Mouse (Mus musculus) neural tube, embryonic 15.5 days (tissue): ENCODE data around the gene Tbrg4. TPM values are rescaled to one million over a fixed set of nuclear protein-coding genes. Genes with fewer than 3 reads are reported as not detected.
"Not testable (repeated sequence)": the region's sequence is repeated elsewhere in the genome, so short reads cannot be mapped to it uniquely, and the experiment has no call there.

Experiments
- ATAC-seq: fragments of 200-750 bp; cut with Nextera tagmentation; 2 replicates; pipeline ENCODE4 v1.8.0; 2017; ENCODE audit warnings: mild to moderate bottlenecking, moderate TSS enrichment, moderate library complexity; ENCODE audit not compliant: low FRiP score
- H3K27ac ChIP-seq: fragments of 300-500 bp; sonication (generic); replicated peaks from 2 replicates; pipeline ENCODE4 v1.5.1; 2015; ENCODE audit warnings: mild to moderate bottlenecking, inconsistent platforms
- H3K27me3 ChIP-seq: fragments of 300-500 bp; sonication (generic); replicated peaks from 2 replicates; pipeline ENCODE4 v1.6.1; 2015; ENCODE audit warnings: inconsistent platforms
- H3K36me3 ChIP-seq: fragments of 300-500 bp; sonication (generic); 2 replicates; pipeline ENCODE4 v1.6.1; 2015; ENCODE audit warnings: inconsistent platforms
- H3K4me1 ChIP-seq: fragments of 300-500 bp; sonication (generic); 2 replicates; pipeline ENCODE4 v1.6.1; 2015; ENCODE audit warnings: inconsistent platforms
- H3K4me2 ChIP-seq: fragments of 300-500 bp; sonication (generic); 2 replicates; pipeline ENCODE4 v1.6.1; 2015; ENCODE audit warnings: inconsistent platforms, mild to moderate bottlenecking, moderate library complexity
- H3K4me3 ChIP-seq: fragments of 300-500 bp; sonication (generic); replicated peaks from 2 replicates; pipeline ENCODE4 v1.5.1; 2015; ENCODE audit warnings: mild to moderate bottlenecking, inconsistent platforms
- H3K9ac ChIP-seq: fragments of 300-500 bp; sonication (generic); replicated peaks from 2 replicates; pipeline ENCODE4 v1.6.1; 2015; ENCODE audit warnings: mild to moderate bottlenecking, inconsistent platforms
- H3K9me3 ChIP-seq: fragments of 300-500 bp; sonication (generic); replicated peaks from 2 replicates; pipeline ENCODE4 v1.6.1; 2016; ENCODE audit warnings: inconsistent platforms
- WGBS: fragments of 180-500 bp; shearing (Covaris S2); methylation state at CpG from one replicate; pipeline ENCODE4 v1.1.7; 2015; ENCODE audit warnings: mixed read lengths; 5-methylcytosine and 5-hydroxymethylcytosine counted together
- polyA plus RNA-seq: library from polyadenylated mRNA; unstranded; fragments of >200 nt; fragmentation: Nextera tagmentation; extraction: Ambion mirVana; gene quantifications from 2 replicates; pipeline ENCODE4 v1.2.1, GENCODE M21; 2015

Tbrg4 gene
- 34.2 and 39.9 TPM in 2 replicates for polyA plus RNA-seq

- no peaks in the 10 kb centered on the region for H3K27me3 ChIP-seq
- peak; percentile 95 for ATAC-seq
Observed at GRCm38 (mm10) chr11:6625478-6626387, at the start of gene Tbrg4. Gene Tbrg4, minus strand, starts transcription at chr11:6626067.

GRCm38 (mm10) chr11:6675402-6675801, 49.5 kb upstream of the Tbrg4 start:
- WGBS, result 63% methylated on average over 7 of the region's 7 CpGs
- ATAC-seq, result no peak
- no peak overlapping the region for H3K9ac ChIP-seq
- peaks cover 8% of the 10 kb centered on the region for H3K4me1 ChIP-seq
- H3K36me3 ChIP-seq, result no peaks in the 10 kb centered on the region
- no peaks in the 10 kb centered on the region for H3K27me3 ChIP-seq
- no peaks in the 10 kb centered on the region for H3K9me3 ChIP-seq
- H3K27ac ChIP-seq, result no peak overlapping the region
- H3K4me2 ChIP-seq, result no peak overlapping the region
- H3K4me3 ChIP-seq, result no peak overlapping the region

More at GRCm38 (mm10) chr11:6625478-6626387, at the start of gene Tbrg4:
- peak within 1 kb of the TSS; percentile 81 for H3K4me3 ChIP-seq
- peak within 1 kb of the TSS; percentile 92 for H3K27ac ChIP-seq
- H3K36me3 ChIP-seq, result peaks cover 31% of the 10 kb centered on the region
- H3K9me3 ChIP-seq, result no peaks in the 10 kb centered on the region
- WGBS, result under 1% methylated on average over 65 of the region's 66 CpGs
- H3K4me1 ChIP-seq, result peaks cover 36% of the 10 kb centered on the region
- peak within 1 kb of the TSS; percentile 70 for H3K9ac ChIP-seq
- peak within 1 kb of the TSS; percentile 91 for H3K4me2 ChIP-seq

GRCm38 (mm10) chr11:6674701-6675100, 48.8 kb upstream of the Tbrg4 start:
- H3K27ac ChIP-seq, result no peak overlapping the region
- 89% methylated on average over 9 of the region's 9 CpGs for WGBS
- H3K36me3 ChIP-seq, result no peaks in the 10 kb centered on the region
- H3K4me2 ChIP-seq, result no peak overlapping the region
- no peak overlapping the region for H3K4me3 ChIP-seq
- ATAC-seq, result no peak
- 0 out of 2 replicates have a peak, but pooled peaks cover 1% of the 10 kb centered on the region for H3K4me1 ChIP-seq
- H3K9ac ChIP-seq, result no peak overlapping the region
- no peaks in the 10 kb centered on the region for H3K9me3 ChIP-seq
- H3K27me3 ChIP-seq, result no peaks in the 10 kb centered on the region

GRCm38 (mm10) chr11:6670826-6671225, 45.0 kb upstream of the Tbrg4 start:
- no peak overlapping the region for H3K27ac ChIP-seq
- no peak overlapping the region for H3K4me2 ChIP-seq
- no peak overlapping the region for H3K4me3 ChIP-seq
- no peak for ATAC-seq
- H3K4me1 ChIP-seq, result no peaks in the 10 kb centered on the region
- H3K9me3 ChIP-seq, result no peaks in the 10 kb centered on the region
- no peaks in the 10 kb centered on the region for H3K27me3 ChIP-seq
- 91% methylated on average over 4 of the region's 4 CpGs for WGBS
- H3K9ac ChIP-seq, result no peak overlapping the region
- no peaks in the 10 kb centered on the region for H3K36me3 ChIP-seq

GRCm38 (mm10) chr11:6670044-6670443, 44.2 kb upstream of the Tbrg4 start:
- Histone ChIP-seq H3K4me2 (no peak overlapping the region), H3K4me1 (no peaks in the 10 kb centered on the region), H3K9me3 (no peaks in the 10 kb centered on the region), H3K9ac (no peak overlapping the region), H3K27ac (no peak overlapping the region), H3K4me3 (no peak overlapping the region), H3K36me3 (no peaks in the 10 kb centered on the region), H3K27me3 (no peaks in the 10 kb centered on the region)
- WGBS, result 55% methylated on average over 2 of the region's 2 CpGs
- no peak for ATAC-seq

- Histone ChIP-seq H3K27me3 (no peaks in the 10 kb centered on the region), H3K4me3 (no peak overlapping the region), H3K4me1 (no peaks in the 10 kb centered on the region), H3K36me3 (no peaks in the 10 kb centered on the region), H3K27ac (no peak overlapping the region), H3K9me3 (no peaks in the 10 kb centered on the region), H3K4me2 (no peak overlapping the region), H3K9ac (no peak overlapping the region)
- no peak for ATAC-seq
- WGBS, result 33% methylated on average over 9 of the region's 9 CpGs
Observed at GRCm38 (mm10) chr11:6669041-6669440, 43.2 kb upstream of the Tbrg4 start.

- no peak overlapping the region for H3K4me3 ChIP-seq
- H3K27me3 ChIP-seq, result no peaks in the 10 kb centered on the region
- no peak overlapping the region for H3K27ac ChIP-seq
- H3K9me3 ChIP-seq, result no peaks in the 10 kb centered on the region
- H3K4me2 ChIP-seq, result no peak overlapping the region
- no peak overlapping the region for H3K9ac ChIP-seq
- no peak for ATAC-seq
- no peaks in the 10 kb centered on the region for H3K4me1 ChIP-seq
- no peaks in the 10 kb centered on the region for H3K36me3 ChIP-seq
- WGBS, result 92% methylated on average over 2 of the region's 2 CpGs
Observed at GRCm38 (mm10) chr11:6666634-6667033, 40.8 kb upstream of the Tbrg4 start.

- no peak for ATAC-seq
- WGBS, result 45% methylated on average over 14 of the region's 14 CpGs
- peaks cover 12% of the 10 kb centered on the region for H3K4me1 ChIP-seq
- no peaks in the 10 kb centered on the region for H3K36me3 ChIP-seq
- H3K4me2 ChIP-seq, result peak overlapping the region; percentile 85
- H3K4me3 ChIP-seq, result no peak overlapping the region
- H3K27me3 ChIP-seq, result peaks cover 4% of the 10 kb centered on the region; the same call in 1 of the 2 replicates
- H3K9ac ChIP-seq, result no peak overlapping the region
- no peak overlapping the region for H3K27ac ChIP-seq
- no peaks in the 10 kb centered on the region for H3K9me3 ChIP-seq
Observed at GRCm38 (mm10) chr11:6661206-6661605, 35.3 kb upstream of the Tbrg4 start.

- under 1% methylated on average over 18 of the region's 18 CpGs for WGBS
- Histone ChIP-seq H3K4me2 (peak within 1 kb of the TSS; percentile 85), H3K27ac (peak within 1 kb of the TSS; percentile 56; the same call in 1 of the 2 replicates), H3K9me3 (no peaks in the 10 kb centered on the region), H3K27me3 (peaks cover 4% of the 10 kb centered on the region), H3K4me1 (peaks cover 12% of the 10 kb centered on the region), H3K4me3 (peak within 1 kb of the TSS; percentile 47), H3K36me3 (no peaks in the 10 kb centered on the region), H3K9ac (peak within 1 kb of the TSS; percentile 49; the same call in 1 of the 2 replicates)
- peak; percentile 84 for ATAC-seq
Observed at GRCm38 (mm10) chr11:6658271-6658670, 32.4 kb upstream of the Tbrg4 start, which contains the start of gene Ramp3. Gene Ramp3, plus strand, starts transcription at chr11:6658521.

GRCm38 (mm10) chr11:6654903-6655302, 29.0 kb upstream of the Tbrg4 start:
- ATAC-seq, result peak; percentile 53; the same call in 1 of the 2 replicates
- Histone ChIP-seq H3K36me3 (no peaks in the 10 kb centered on the region), H3K4me3 (no peak overlapping the region), H3K4me2 (no peak overlapping the region), H3K27ac (no peak overlapping the region), H3K9me3 (no peaks in the 10 kb centered on the region), H3K4me1 (peaks cover 10% of the 10 kb centered on the region), H3K27me3 (peaks cover 4% of the 10 kb centered on the region), H3K9ac (no peak overlapping the region)
- WGBS, result 3% methylated on average over 2 of the region's 2 CpGs

- H3K27ac ChIP-seq, H3K27me3 ChIP-seq, H3K9ac ChIP-seq, ATAC-seq, H3K36me3 ChIP-seq, H3K4me3 ChIP-seq, H3K4me1 ChIP-seq, H3K4me2 ChIP-seq, H3K9me3 ChIP-seq: not testable (repeated sequence)
- WGBS, result 80% methylated on average over 3 of the region's 3 CpGs
Observed at GRCm38 (mm10) chr11:6652978-6653377, 27.1 kb upstream of the Tbrg4 start.

GRCm38 (mm10) chr11:6650519-6650918, 24.7 kb upstream of the Tbrg4 start:
- Histone ChIP-seq H3K9ac (no peak overlapping the region), H3K36me3 (no peaks in the 10 kb centered on the region), H3K27me3 (no peaks in the 10 kb centered on the region; the same call in 1 of the 2 replicates), H3K27ac (no peak overlapping the region), H3K4me2 (no peak overlapping the region), H3K4me3 (no peak overlapping the region), H3K4me1 (no peaks in the 10 kb centered on the region), H3K9me3 (no peaks in the 10 kb centered on the region)
- 76% methylated on average over 7 of the region's 7 CpGs for WGBS
- ATAC-seq, result no peak
